Mouse (Mus musculus) heart, adult 2 months (tissue): ENCODE measurements around the gene Pigm. TPM values are rescaled to one million over a fixed set of nuclear protein-coding genes. Genes with fewer than 3 reads are reported as not detected.
A peak's percentile ranks its signal among the peaks of the same experiment; 100 is the strongest.

Experiments
- DNase-seq, 2 experiments: peaks; one replicate each; pipeline ENCODE4 v3.0.0; 2021
- H3K27ac ChIP-seq: fragments of 200-600 bp; 2 replicates; pipeline ENCODE4 v1.8.1; 2022
- H3K27me3 ChIP-seq: fragments of 200-500 bp; 2 replicates; pipeline ENCODE4 v1.6.1; 2012; ENCODE audit warnings: mild to moderate bottlenecking, low read length, inconsistent platforms, mixed read lengths; ENCODE audit not compliant: control insufficient read depth, insufficient read depth
- H3K36me3 ChIP-seq: fragments of 200-500 bp; 2 replicates; pipeline ENCODE4 v1.6.1; 2012; ENCODE audit warnings: low read length, inconsistent platforms; ENCODE audit not compliant: control insufficient read depth, insufficient read depth
- H3K4me1 ChIP-seq: fragments of 200-500 bp; 2 replicates; pipeline ENCODE4 v1.6.1; 2011; ENCODE audit warnings: low read length; ENCODE audit not compliant: control insufficient read depth, insufficient read depth
- H3K4me3 ChIP-seq: fragments of 200-600 bp; 2 replicates; pipeline ENCODE4 v1.8.1; 2022
- H3K79me2 ChIP-seq: fragments of 200-500 bp; replicated peaks from 2 replicates; pipeline ENCODE4 v1.6.1; 2012; ENCODE audit warnings: mild to moderate bottlenecking, inconsistent platforms, low read length, moderate library complexity, mixed read lengths; ENCODE audit not compliant: control insufficient read depth, insufficient read depth
- H3K9ac ChIP-seq: fragments of 200-500 bp; 2 replicates; pipeline ENCODE4 v1.6.1; 2012; ENCODE audit warnings: low read depth, mild to moderate bottlenecking, control low read depth, inconsistent platforms, low read length, mixed read lengths
- CTCF ChIP-seq: fragments of 200-600 bp; IDR thresholded peaks from 2 replicates; pipeline ENCODE4 v1.8.1; 2022; ENCODE audit warnings: antibody characterized with exemption, mild to moderate bottlenecking, moderate library complexity
- EP300 ChIP-seq: fragments of 200-500 bp; IDR thresholded peaks from 2 replicates; pipeline ENCODE4 v1.6.1; 2011; ENCODE audit warnings: low read depth, low read length, control low read depth; ENCODE audit not compliant: insufficient read depth
- POLR2A ChIP-seq: fragments of 200-500 bp; IDR thresholded peaks from 2 replicates; pipeline ENCODE4 v1.6.1; 2011; ENCODE audit warnings: mild to moderate bottlenecking, low read depth, low read length, control low read depth; ENCODE audit not compliant: insufficient read depth
- WGBS: fragments of 180-500 bp; shearing (Covaris S2); methylation state at CpG from one replicate; pipeline ENCODE4 v1.1.7; 2018; 5-methylcytosine and 5-hydroxymethylcytosine counted together
- intact Hi-C: fragments of 180-260 bp; cut with DNase I; formaldehyde crosslinking; loops from one replicate; pipeline ENCODE4 v1.15.1; 2025
- polyA plus RNA-seq: library from polyadenylated mRNA; depleted of rRNA; stranded (reverse); fragments of >200 nt; gene quantifications from 2 replicates; pipeline ENCODE4 v1.2.3, GENCODE M21; 2012
- total RNA-seq, 2 experiments: library from RNA; stranded (reverse); gene quantifications; 2 replicates each; pipeline ENCODE4 v1.2.3; 2021

Gene Pigm
- total and polyA plus RNA-seq, 3 experiments: 3.3 to 4.2 (median 3.8) TPM

GRCm38 (mm10) chr1:172396996-172397752 is 20.8 kb downstream of the Pigm start:
- Histone ChIP-seq H3K79me2 (no peaks in the 10 kb centered on the region), H3K4me1 (no peaks in the 10 kb centered on the region), H3K27ac (no peak overlapping the region), H3K9ac (no peak overlapping the region), H3K36me3 (no peaks in the 10 kb centered on the region), H3K27me3 (peaks cover 3% of the 10 kb centered on the region), H3K4me3 (no peak overlapping the region)
- TF ChIP-seq EP300: no peak
- no peak for TF ChIP-seq POLR2A
- TF ChIP-seq CTCF: no peak
- intact Hi-C loops: no loop called here
- DNase-seq: no peak
- WGBS: 49% methylated on average over 9 of the region's 9 CpGs

- H3K36me3 ChIP-seq: no peaks in the 10 kb centered on the region
- no peaks in the 10 kb centered on the region for H3K27me3 ChIP-seq
- DNase-seq: no peak
- H3K9ac ChIP-seq: no peak overlapping the region
- no peak for TF ChIP-seq CTCF
- no peak for TF ChIP-seq EP300
- no peak for TF ChIP-seq POLR2A
- H3K4me1 ChIP-seq: no peaks in the 10 kb centered on the region
- WGBS: 48% methylated on average over 16 of the region's 16 CpGs
- intact Hi-C loops: no loop called here
- H3K79me2 ChIP-seq: no peaks in the 10 kb centered on the region
- no peak overlapping the region for H3K4me3 ChIP-seq
- no peak overlapping the region for H3K27ac ChIP-seq
Measured at GRCm38 (mm10) chr1:172406077-172406706, 29.8 kb downstream of the Pigm start.

GRCm38 (mm10) chr1:172408996-172409395 is 32.6 kb downstream of the Pigm start:
- no peak for DNase-seq
- Histone ChIP-seq H3K4me3 (no peak overlapping the region), H3K36me3 (no peaks in the 10 kb centered on the region), H3K27ac (no peak overlapping the region), H3K79me2 (no peaks in the 10 kb centered on the region), H3K9ac (no peak overlapping the region), H3K27me3 (no peaks in the 10 kb centered on the region), H3K4me1 (no peaks in the 10 kb centered on the region)
- WGBS: 7% methylated on average over 6 of the region's 6 CpGs
- TF ChIP-seq CTCF (no peak; the same call in 1 of the 2 replicates), EP300 (no peak), POLR2A (no peak)
- intact Hi-C loops: loop anchor here (2.0 kb wide), 2 partner anchors 224 to 990 kb away; partner anchors contain the start of gene Dusp23

- intact Hi-C loops: loop anchor here (2.0 kb wide), 2 partner anchors 223 to 989 kb away; partner anchors contain the start of gene Dusp23
Measured at GRCm38 (mm10) chr1:172409431-172409830, 33.1 kb downstream of the Pigm start.

GRCm38 (mm10) chr1:172410806-172411205 is 34.5 kb downstream of the Pigm start:
- H3K4me3 ChIP-seq: no peak overlapping the region
- H3K79me2 ChIP-seq: no peaks in the 10 kb centered on the region
- DNase-seq: peak; percentile 59 to 75
- no peak overlapping the region for H3K27ac ChIP-seq
- H3K4me1 ChIP-seq: no peaks in the 10 kb centered on the region
- H3K27me3 ChIP-seq: no peaks in the 10 kb centered on the region
- TF ChIP-seq POLR2A: no peak
- peak; percentile 90 for TF ChIP-seq CTCF
- TF ChIP-seq EP300: no peak
- no peak overlapping the region for H3K9ac ChIP-seq
- no peaks in the 10 kb centered on the region for H3K36me3 ChIP-seq
- 6% methylated on average over 4 of the region's 4 CpGs for WGBS
- intact Hi-C loops: loop anchor here (5.0 kb wide), 1 partner anchor 151 kb away; no protein-coding TSS in a partner anchor

More at GRCm38 (mm10) chr1:172409431-172409830, 33.1 kb downstream of the Pigm start:
- H3K36me3 ChIP-seq: no peaks in the 10 kb centered on the region
- no peak for TF ChIP-seq EP300
- TF ChIP-seq CTCF: no peak
- no peak for TF ChIP-seq POLR2A
- no peaks in the 10 kb centered on the region for H3K27me3 ChIP-seq
- no peaks in the 10 kb centered on the region for H3K79me2 ChIP-seq
- H3K4me1 ChIP-seq: no peaks in the 10 kb centered on the region
- H3K9ac ChIP-seq: no peak overlapping the region
- H3K27ac ChIP-seq: no peak overlapping the region
- no peak overlapping the region for H3K4me3 ChIP-seq
- 10% methylated on average over 5 of the region's 5 CpGs for WGBS
- DNase-seq: no peak

GRCm38 (mm10) chr1:172412204-172412603 is 35.9 kb downstream of the Pigm start:
- no peak overlapping the region for H3K9ac ChIP-seq
- intact Hi-C loops: loop anchor here (1.0 to 5.0 kb wide), 2 partner anchors 78 to 150 kb away; no protein-coding TSS in a partner anchor
- no peak overlapping the region for H3K4me3 ChIP-seq
- H3K36me3 ChIP-seq: no peaks in the 10 kb centered on the region
- TF ChIP-seq EP300 (peak; percentile 76; the same call in 1 of the 2 replicates), POLR2A (no peak), CTCF (peak; percentile 86)
- H3K4me1 ChIP-seq: no peaks in the 10 kb centered on the region
- peak; percentile 56 to 80 for DNase-seq
- H3K27ac ChIP-seq: no peak overlapping the region
- 7% methylated on average over 5 of the region's 5 CpGs for WGBS
- H3K79me2 ChIP-seq: no peaks in the 10 kb centered on the region
- no peaks in the 10 kb centered on the region for H3K27me3 ChIP-seq
